Mouse (Mus musculus) E14TG2a.4 (cell line): ENCODE results near the gene Pllp.

Experiments
- CTCF ChIP-seq: conservative IDR thresholded peaks from 2 replicates; pipeline ENCODE4 v1.5.1; 2014; ENCODE audit warnings: low read length
- NANOG ChIP-seq: IDR thresholded peaks from 2 replicates; pipeline ENCODE4 v1.6.1; 2014; ENCODE audit warnings: borderline replicate concordance, low read length, mixed read lengths

GRCm38 (mm10) chr8:94716841-94717240 lies 20.8 kb upstream of the Pllp start:
- TF ChIP-seq CTCF (no peak), NANOG (no peak)
